Mouse (Mus musculus) gonadal fat pad, adult 2 months (tissue): ENCODE data around the gene Tbc1d5. TPM values are rescaled to one million over a fixed set of nuclear protein-coding genes. Genes with fewer than 3 reads are reported as not detected.

ENCODE experiments used
- DNase-seq: peaks from one replicate; pipeline ENCODE4 v3.0.0-alpha.2; 2012; ENCODE audit warnings: low read depth
- polyA plus RNA-seq: library from polyadenylated mRNA; depleted of rRNA; stranded (reverse); fragments of >200 nt; gene quantifications from 2 replicates; pipeline ENCODE4 v1.2.3, GENCODE M21; 2012

The Tbc1d5 gene
- polyA plus RNA-seq, 1 experiment: 13.0 TPM

GRCm38 (mm10) chr17:50879910-50880309 is 299.2 kb downstream of the Tbc1d5 start:
- DNase-seq: no peak

GRCm38 (mm10) chr17:50876451-50876850 is 302.7 kb downstream of the Tbc1d5 start:
- peak; percentile 24 for DNase-seq

- DNase-seq: no peak
Observed at GRCm38 (mm10) chr17:50874067-50874466, 305.1 kb downstream of the Tbc1d5 start.

GRCm38 (mm10) chr17:50872600-50872999 is 306.6 kb downstream of the Tbc1d5 start:
- DNase-seq: peak; percentile 36

- no peak for DNase-seq
Observed at GRCm38 (mm10) chr17:50867297-50867696, 311.9 kb downstream of the Tbc1d5 start.

- no peak for DNase-seq
Observed at GRCm38 (mm10) chr17:50864781-50865180, 314.4 kb downstream of the Tbc1d5 start.

- DNase-seq: no peak
Observed at GRCm38 (mm10) chr17:50853220-50853619, 325.9 kb downstream of the Tbc1d5 start.

GRCm38 (mm10) chr17:50851382-50851781 is 327.8 kb downstream of the Tbc1d5 start:
- peak; percentile 20 for DNase-seq

GRCm38 (mm10) chr17:50814089-50814488 is 365.1 kb downstream of the Tbc1d5 start:
- DNase-seq: no peak

GRCm38 (mm10) chr17:50813580-50813979 is 365.6 kb downstream of the Tbc1d5 start:
- DNase-seq: no peak

GRCm38 (mm10) chr17:50805631-50806030 is 373.5 kb downstream of the Tbc1d5 start:
- no peak for DNase-seq

- no peak for DNase-seq
Observed at GRCm38 (mm10) chr17:50803234-50803633, 375.9 kb downstream of the Tbc1d5 start.

GRCm38 (mm10) chr17:50802380-50802779 is 376.8 kb downstream of the Tbc1d5 start:
- no peak for DNase-seq

- no peak for DNase-seq
Observed at GRCm38 (mm10) chr17:50795445-50796095, 383.6 kb downstream of the Tbc1d5 start.

GRCm38 (mm10) chr17:50791671-50792070 is 387.5 kb downstream of the Tbc1d5 start:
- DNase-seq: no peak

GRCm38 (mm10) chr17:50788835-50789234 is 390.3 kb downstream of the Tbc1d5 start:
- DNase-seq: no peak

- DNase-seq: no peak
Observed at GRCm38 (mm10) chr17:50775247-50775646, 403.9 kb downstream of the Tbc1d5 start.

GRCm38 (mm10) chr17:50764387-50764786 is 414.8 kb downstream of the Tbc1d5 start:
- no peak for DNase-seq

- no peak for DNase-seq
Observed at GRCm38 (mm10) chr17:50763407-50763806, 415.7 kb downstream of the Tbc1d5 start.

- no peak for DNase-seq
Observed at GRCm38 (mm10) chr17:50762231-50762630, 416.9 kb downstream of the Tbc1d5 start.

- DNase-seq: no peak
Observed at GRCm38 (mm10) chr17:50761082-50761481, 418.1 kb downstream of the Tbc1d5 start.

- DNase-seq: no peak
Observed at GRCm38 (mm10) chr17:50753356-50754138, 425.6 kb downstream of the Tbc1d5 start.

GRCm38 (mm10) chr17:50752753-50753152 is 426.4 kb downstream of the Tbc1d5 start:
- DNase-seq: no peak
